Mouse (Mus musculus) erythroblast, embryonic 14.5 days (primary cell): ENCODE results near the gene Pxylp1. TPM values are rescaled to one million over a fixed set of nuclear protein-coding genes. Genes with fewer than 3 reads are reported as not detected.

ENCODE experiments used
- H3K27me3 ChIP-seq: 2 replicates; pipeline ENCODE4 v1.6.1; 2012; ENCODE audit warnings: inconsistent platforms; ENCODE audit not compliant: control insufficient read depth
- H3K36me3 ChIP-seq: 2 replicates; pipeline ENCODE4 v1.6.1; 2012; ENCODE audit warnings: mild to moderate bottlenecking, inconsistent platforms; ENCODE audit not compliant: control insufficient read depth
- H3K4me1 ChIP-seq: 2 replicates; pipeline ENCODE4 v1.6.1; 2012; ENCODE audit warnings: inconsistent platforms; ENCODE audit not compliant: control insufficient read depth
- H3K4me3 ChIP-seq: replicated peaks from 2 replicates; pipeline ENCODE3; 2012; ENCODE audit warnings: moderate library complexity, mild to moderate bottlenecking, inconsistent platforms
- H3K9me3 ChIP-seq: 2 replicates; pipeline ENCODE4 v1.6.1; 2012; ENCODE audit warnings: low read length, inconsistent platforms, mixed read lengths; ENCODE audit not compliant: control insufficient read depth
- GATA1 ChIP-seq: IDR thresholded peaks from 2 replicates; pipeline ENCODE4 v1.6.1; 2012; ENCODE audit warnings: low read length, inconsistent platforms, mixed read lengths
- TAL1 ChIP-seq: IDR thresholded peaks from 3 replicates; pipeline ENCODE4 v1.6.1; 2012; ENCODE audit warnings: low read length, inconsistent platforms, mixed read lengths
- polyA plus RNA-seq: library from polyadenylated mRNA; stranded (reverse); fragments of >175 nt; gene quantifications from 2 replicates; pipeline ENCODE4 v1.2.3, GENCODE M21; 2012

The Pxylp1 gene
- polyA plus RNA-seq, 1 experiment: 0.05 TPM

- TF ChIP-seq GATA1 (no peak), TAL1 (no peak)
- Histone ChIP-seq H3K9me3 (no peaks in the 10 kb centered on the region), H3K4me1 (no peaks in the 10 kb centered on the region), H3K36me3 (no peaks in the 10 kb centered on the region), H3K4me3 (no peak overlapping the region), H3K27me3 (no peaks in the 10 kb centered on the region)
These were observed 4.2 kb upstream of the Pxylp1 start for GRCm38 (mm10) chr9:96896690-96897089.

- no peak overlapping the region for H3K4me3 ChIP-seq
- H3K27me3 ChIP-seq: peaks cover 20% of the 10 kb centered on the region
- H3K36me3 ChIP-seq: no peaks in the 10 kb centered on the region
- no peaks in the 10 kb centered on the region for H3K9me3 ChIP-seq
- no peak for TF ChIP-seq TAL1
- TF ChIP-seq GATA1: no peak
- peaks cover 8% of the 10 kb centered on the region for H3K4me1 ChIP-seq
These were observed 1.1 kb upstream of the Pxylp1 start for GRCm38 (mm10) chr9:96893582-96893981.

- Histone ChIP-seq H3K4me1 (peaks cover 8% of the 10 kb centered on the region), H3K4me3 (no peak overlapping the region), H3K27me3 (peaks cover 33% of the 10 kb centered on the region), H3K9me3 (no peaks in the 10 kb centered on the region), H3K36me3 (no peaks in the 10 kb centered on the region)
- TF ChIP-seq GATA1 (no peak), TAL1 (no peak)
These were observed 833 bp downstream of the Pxylp1 start for GRCm38 (mm10) chr9:96891341-96892330.

DNA sequence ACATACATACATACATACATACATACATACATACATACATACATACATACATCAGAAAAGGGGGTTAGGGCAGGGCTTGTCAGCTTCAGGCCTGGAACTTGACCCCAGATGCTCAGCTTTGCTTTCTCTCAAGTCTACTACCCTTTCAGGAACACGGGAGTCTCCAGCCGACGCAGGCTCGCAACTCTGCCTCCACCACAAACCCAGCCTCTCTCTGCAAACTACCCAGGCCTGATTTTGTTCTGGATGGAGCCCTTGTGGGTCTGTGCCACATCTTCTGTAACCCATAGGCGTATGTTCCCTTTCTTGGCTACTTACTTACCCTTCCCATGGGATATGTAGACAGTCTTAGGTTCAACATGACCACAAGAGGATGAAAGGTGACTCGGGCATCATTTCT is 1.7 kb downstream of the Pxylp1 start:
- no peaks in the 10 kb centered on the region for H3K36me3 ChIP-seq
- H3K9me3 ChIP-seq: no peaks in the 10 kb centered on the region
- no peak for TF ChIP-seq GATA1
- TF ChIP-seq TAL1: no peak
- H3K27me3 ChIP-seq: peaks cover 33% of the 10 kb centered on the region
- peaks cover 8% of the 10 kb centered on the region for H3K4me1 ChIP-seq
- no peak overlapping the region for H3K4me3 ChIP-seq

DNA sequence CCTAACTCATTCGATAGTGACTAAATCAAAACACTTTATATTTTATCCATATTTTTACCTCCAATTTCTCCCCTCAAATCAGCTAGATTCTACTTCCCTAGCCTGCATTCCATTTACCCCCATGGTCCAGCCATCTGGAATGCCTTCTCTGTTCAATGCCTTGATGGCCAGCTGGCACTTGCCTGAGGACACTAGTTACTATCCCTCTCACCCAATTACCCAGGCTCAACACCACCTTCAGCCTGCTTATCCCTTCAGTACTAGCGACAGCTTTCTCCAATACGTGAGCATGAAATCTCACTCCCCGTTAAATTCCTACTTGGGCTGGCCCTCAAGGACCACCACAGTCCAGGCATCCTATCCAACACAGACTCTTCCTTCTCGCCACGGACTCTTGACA is 2.2 kb downstream of the Pxylp1 start:
- no peak overlapping the region for H3K4me3 ChIP-seq

DNA sequence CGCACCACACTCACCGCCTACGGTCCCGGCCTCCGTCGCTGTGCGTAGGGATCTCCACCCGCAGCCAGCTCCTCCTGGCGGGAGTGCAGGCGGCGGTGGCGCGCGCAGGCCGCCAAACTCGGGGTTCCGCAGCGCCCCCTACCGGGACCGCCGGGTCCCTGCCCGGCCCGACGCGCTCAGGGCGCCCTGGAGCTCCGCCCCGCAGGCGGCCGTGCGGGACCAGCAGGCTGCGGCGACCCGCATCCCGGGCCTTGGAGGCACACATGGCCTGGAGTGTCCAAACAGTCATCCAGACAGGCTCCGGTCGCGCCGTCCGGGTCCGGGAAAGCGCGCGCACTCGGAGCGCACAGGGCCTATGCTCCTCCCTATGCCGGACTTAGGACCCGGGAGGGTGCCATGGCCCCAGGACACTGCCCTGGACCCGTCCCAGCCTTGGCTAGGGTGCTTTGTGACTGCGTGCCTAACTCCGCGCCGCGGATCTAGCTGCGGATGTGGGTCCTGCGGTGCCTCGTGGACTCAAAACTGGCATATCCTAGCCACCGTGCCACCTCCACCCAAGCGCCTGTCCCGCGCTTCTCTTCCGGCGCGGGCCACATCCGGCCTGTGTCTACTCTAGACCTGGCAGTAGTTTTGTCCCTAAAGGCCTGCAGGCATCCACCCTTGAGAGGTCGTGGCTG is 3.0 kb downstream of the Pxylp1 start:
- no peaks in the 10 kb centered on the region for H3K36me3 ChIP-seq

More for the DNA sequence above, 2.2 kb downstream of the Pxylp1 start:
- Histone ChIP-seq H3K4me1 (peaks cover 8% of the 10 kb centered on the region), H3K27me3 (peaks cover 33% of the 10 kb centered on the region), H3K36me3 (no peaks in the 10 kb centered on the region), H3K9me3 (no peaks in the 10 kb centered on the region)
- TF ChIP-seq TAL1 (no peak), GATA1 (no peak)

GRCm38 (mm10) chr9:96888742-96889344 is 3.6 kb downstream of the Pxylp1 start:
- Histone ChIP-seq H3K36me3 (no peaks in the 10 kb centered on the region), H3K27me3 (peaks cover 33% of the 10 kb centered on the region), H3K4me1 (peaks cover 8% of the 10 kb centered on the region), H3K4me3 (peak overlapping the region; percentile 51), H3K9me3 (no peaks in the 10 kb centered on the region)
- TF ChIP-seq TAL1 (no peak), GATA1 (no peak)

More for the DNA sequence above, 3.0 kb downstream of the Pxylp1 start:
- TF ChIP-seq TAL1 (no peak), GATA1 (no peak)
- Histone ChIP-seq H3K9me3 (no peaks in the 10 kb centered on the region), H3K27me3 (peaks cover 33% of the 10 kb centered on the region), H3K4me1 (peaks cover 8% of the 10 kb centered on the region), H3K4me3 (peak overlapping the region; percentile 51)

GRCm38 (mm10) chr9:96887954-96888353 is 4.5 kb downstream of the Pxylp1 start:
- no peak for TF ChIP-seq GATA1
- no peak for TF ChIP-seq TAL1

GRCm38 (mm10) chr9:96887492-96887891 is 5.0 kb downstream of the Pxylp1 start:
- H3K4me3 ChIP-seq: no peak overlapping the region
- no peaks in the 10 kb centered on the region for H3K9me3 ChIP-seq
- TF ChIP-seq GATA1: no peak
- TF ChIP-seq TAL1: no peak
- peaks cover 33% of the 10 kb centered on the region for H3K27me3 ChIP-seq
- H3K4me1 ChIP-seq: peaks cover 8% of the 10 kb centered on the region
- H3K36me3 ChIP-seq: no peaks in the 10 kb centered on the region

More at GRCm38 (mm10) chr9:96887954-96888353, 4.5 kb downstream of the Pxylp1 start:
- Histone ChIP-seq H3K27me3 (peaks cover 33% of the 10 kb centered on the region), H3K4me1 (peaks cover 8% of the 10 kb centered on the region), H3K36me3 (no peaks in the 10 kb centered on the region), H3K4me3 (no peak overlapping the region), H3K9me3 (no peaks in the 10 kb centered on the region)
